Mouse (Mus musculus) midbrain, postnatal 0 days (tissue): ENCODE measurements around the gene Lgals3. TPM values are rescaled to one million over a fixed set of nuclear protein-coding genes. Genes with fewer than 3 reads are reported as not detected.
A peak's percentile ranks its signal among the peaks of the same experiment; 100 is the strongest.

Experiments used
- ATAC-seq: fragments of 200-750 bp; cut with Nextera tagmentation; 2 replicates; pipeline ENCODE4 v1.8.0; 2017; ENCODE audit warnings: moderate number of reproducible peaks, mild to moderate bottlenecking, moderate TSS enrichment, moderate library complexity; ENCODE audit not compliant: low FRiP score
- DNase-seq: peaks from one replicate; pipeline ENCODE4 v3.0.0-alpha.2; 2015; ENCODE audit warnings: low spot score
- H3K27ac ChIP-seq: fragments of 300-500 bp; sonication (generic); 2 replicates; pipeline ENCODE4 v1.5.1; 2014; ENCODE audit warnings: low read depth, mild to moderate bottlenecking, low read length, mixed read lengths
- H3K27me3 ChIP-seq: fragments of 300-500 bp; sonication (generic); 2 replicates; pipeline ENCODE4 v1.6.1; 2014; ENCODE audit warnings: low read length, control low read depth, mixed read lengths; ENCODE audit not compliant: insufficient read depth
- H3K36me3 ChIP-seq: fragments of 300-500 bp; sonication (generic); 2 replicates; pipeline ENCODE4 v1.6.1; 2014; ENCODE audit warnings: low read length, control low read depth, mixed read lengths; ENCODE audit not compliant: insufficient read depth
- H3K4me1 ChIP-seq: fragments of 300-500 bp; sonication (generic); 2 replicates; pipeline ENCODE4 v1.6.1; 2014; ENCODE audit warnings: mild to moderate bottlenecking, control low read depth, antibody characterized with exemption, low read length, mixed read lengths; ENCODE audit not compliant: insufficient read depth
- H3K4me2 ChIP-seq: fragments of 300-500 bp; sonication (generic); 2 replicates; pipeline ENCODE4 v1.6.1; 2014; ENCODE audit warnings: low read depth, mild to moderate bottlenecking, low read length, mixed read lengths; ENCODE audit not compliant: poor library complexity, severe bottlenecking
- H3K4me3 ChIP-seq: fragments of 300-500 bp; sonication (generic); 2 replicates; pipeline ENCODE4 v1.5.1; 2014; ENCODE audit warnings: low read depth, mild to moderate bottlenecking, low read length, moderate library complexity
- H3K9ac ChIP-seq: fragments of 300-500 bp; sonication (generic); replicated peaks from 2 replicates; pipeline ENCODE4 v1.6.1; 2014; ENCODE audit warnings: mild to moderate bottlenecking, low read length, moderate library complexity, mixed read lengths; ENCODE audit not compliant: poor library complexity, severe bottlenecking
- H3K9me3 ChIP-seq: fragments of 300-500 bp; sonication (generic); 2 replicates; pipeline ENCODE4 v1.6.1; 2016; ENCODE audit warnings: low read length, control low read depth
- CTCF ChIP-seq: IDR thresholded peaks from 2 replicates; pipeline ENCODE4 v1.5.1; 2016; ENCODE audit warnings: antibody characterized with exemption, mild to moderate bottlenecking
- WGBS: fragments of 180-500 bp; shearing (Covaris S2); extraction: QIAGEN DNeasy Blood & Tissue Kit; methylation state at CpG from one replicate; pipeline ENCODE4 v1.1.7; 2014; 5-methylcytosine and 5-hydroxymethylcytosine counted together
- polyA plus RNA-seq: library from polyadenylated mRNA; unstranded; fragments of >200 nt; fragmentation: Nextera tagmentation; extraction: Ambion mirVana; gene quantifications from 2 replicates; pipeline ENCODE4 v1.2.1, GENCODE M21; 2015
- total RNA-seq: library from RNA; depleted of rRNA; stranded (reverse); fragments of >200 nt; gene quantifications from 2 replicates; pipeline ENCODE4 v1.2.3, GENCODE M21; 2014

The Lgals3 gene
- total and polyA plus RNA-seq, 2 experiments from 2014 or later = 3.7 to 6.3 TPM

GRCm38 (mm10) chr14:47352272-47352671, 15.3 kb upstream of the Lgals3 start:
- Histone ChIP-seq H3K9me3 (no peaks in the 10 kb centered on the region), H3K27me3 (no peaks in the 10 kb centered on the region), H3K27ac (no peak overlapping the region), H3K4me1 (no peaks in the 10 kb centered on the region), H3K9ac (no peak overlapping the region), H3K4me2 (no peak overlapping the region), H3K4me3 (no peak overlapping the region), H3K36me3 (no peaks in the 10 kb centered on the region)
- no peak for ATAC-seq
- WGBS = 93% methylated on average over 10 of the region's 10 CpGs
- TF ChIP-seq CTCF = no peak
- DNase-seq = no peak

GRCm38 (mm10) chr14:47353240-47353639, 14.3 kb upstream of the Lgals3 start:
- TF ChIP-seq CTCF = no peak
- H3K9me3 ChIP-seq = no peaks in the 10 kb centered on the region
- H3K9ac ChIP-seq = no peak overlapping the region
- no peaks in the 10 kb centered on the region for H3K36me3 ChIP-seq
- H3K27me3 ChIP-seq = no peaks in the 10 kb centered on the region
- H3K4me1 ChIP-seq = no peaks in the 10 kb centered on the region
- WGBS = 88% methylated on average over 4 of the region's 4 CpGs
- no peak overlapping the region for H3K27ac ChIP-seq
- DNase-seq (no peak), ATAC-seq (no peak)
- H3K4me2 ChIP-seq = no peak overlapping the region
- no peak overlapping the region for H3K4me3 ChIP-seq

- Histone ChIP-seq H3K4me2 (no peak overlapping the region), H3K4me1 (no peaks in the 10 kb centered on the region), H3K27me3 (no peaks in the 10 kb centered on the region), H3K9ac (no peak overlapping the region), H3K9me3 (no peaks in the 10 kb centered on the region), H3K4me3 (no peak overlapping the region), H3K36me3 (no peaks in the 10 kb centered on the region), H3K27ac (no peak overlapping the region)
- no peak for ATAC-seq
- TF ChIP-seq CTCF = peak; percentile 36; the same call in 1 of the 2 replicates
- DNase-seq = no peak
- 63% methylated on average over 8 of the region's 8 CpGs for WGBS
Measured at GRCm38 (mm10) chr14:47354111-47354577, 13.4 kb upstream of the Lgals3 start.

GRCm38 (mm10) chr14:47354948-47355347, 12.6 kb upstream of the Lgals3 start:
- 71% methylated on average over 5 of the region's 5 CpGs for WGBS
- Histone ChIP-seq H3K27me3 (no peaks in the 10 kb centered on the region), H3K27ac (0 out of 2 replicates have a peak overlapping the region, but pooled peaks have one; percentile 26), H3K9ac (no peak overlapping the region), H3K4me2 (no peak overlapping the region), H3K9me3 (no peaks in the 10 kb centered on the region), H3K4me1 (no peaks in the 10 kb centered on the region), H3K4me3 (no peak overlapping the region), H3K36me3 (no peaks in the 10 kb centered on the region)
- TF ChIP-seq CTCF = no peak
- no peak for DNase-seq
- ATAC-seq = no peak

- no peaks in the 10 kb centered on the region for H3K36me3 ChIP-seq
- H3K4me2 ChIP-seq = no peak overlapping the region
- no peaks in the 10 kb centered on the region for H3K27me3 ChIP-seq
- DNase-seq = no peak
- no peak for TF ChIP-seq CTCF
- no peak for ATAC-seq
- H3K4me3 ChIP-seq = no peak overlapping the region
- H3K27ac ChIP-seq = no peak overlapping the region
- H3K4me1 ChIP-seq = no peaks in the 10 kb centered on the region
- WGBS = 82% methylated on average over 3 of the region's 3 CpGs
- H3K9ac ChIP-seq = no peak overlapping the region
- H3K9me3 ChIP-seq = no peaks in the 10 kb centered on the region
Measured at GRCm38 (mm10) chr14:47356622-47357021, 10.9 kb upstream of the Lgals3 start.

GRCm38 (mm10) chr14:47359610-47360009, 7.9 kb upstream of the Lgals3 start:
- no peak for DNase-seq
- Histone ChIP-seq H3K4me1 (no peaks in the 10 kb centered on the region), H3K27me3 (no peaks in the 10 kb centered on the region), H3K4me3 (no peak overlapping the region), H3K9me3 (no peaks in the 10 kb centered on the region), H3K9ac (no peak overlapping the region), H3K36me3 (no peaks in the 10 kb centered on the region), H3K27ac (no peak overlapping the region), H3K4me2 (no peak overlapping the region)
- no peak for TF ChIP-seq CTCF
- 72% methylated on average over 3 of the region's 3 CpGs for WGBS
- no peak for ATAC-seq
